In genomic region chr7:142418027-142418426, GRCm38 (mm10) we compare ENCODE assay signal across 19 mouse cellular contexts. TPM values are rescaled to one million over a fixed set of nuclear protein-coding genes. Genes with fewer than 3 reads are reported as not detected.
"Had no signal": no experiment of that assay in that cellular context is flagged by ENCODE, and none has a peak within 500 bp of the region (broad histone marks: within the 10 kb centered on the region; RNA-seq: fewer than 3 reads in every experiment).

No protein-coding gene starts in this region.

- H3K27me3 ChIP-seq: kidney, embryonic 15.5 days; limb, embryonic 13.5 days; lung, embryonic 15.5 days; midbrain, embryonic 13.5 days had no signal

- H3K36me3 ChIP-seq: kidney, embryonic 15.5 days; limb, embryonic 13.5 days; lung, embryonic 15.5 days; midbrain, embryonic 13.5 days had no signal

- DNase-seq: kidney, adult 2 months; kidney, postnatal 14 days; left cerebral cortex, postnatal 4 days; lung, postnatal 14 days; right cerebral cortex, postnatal 14 days; thymus, postnatal 36 days had no signal

- H3K4me3 ChIP-seq: kidney, embryonic 15.5 days; limb, embryonic 13.5 days; lung, embryonic 15.5 days; midbrain, embryonic 13.5 days had no signal

- H3K9ac ChIP-seq: kidney, embryonic 15.5 days; limb, embryonic 13.5 days; liver, embryonic 14.5 days; lung, embryonic 15.5 days; midbrain, embryonic 13.5 days had no signal

- ATAC-seq: midbrain, embryonic 13.5 days had no signal

- H3K4me2 ChIP-seq: kidney, embryonic 15.5 days; limb, embryonic 13.5 days; lung, embryonic 15.5 days; midbrain, embryonic 13.5 days had no signal

- H3K9me3 ChIP-seq: kidney, embryonic 15.5 days; limb, embryonic 13.5 days; lung, embryonic 15.5 days; midbrain, embryonic 13.5 days had no signal

- H3K4me1 ChIP-seq: kidney, embryonic 15.5 days; limb, embryonic 13.5 days; midbrain, embryonic 13.5 days had no signal

- H3K27ac ChIP-seq: kidney, embryonic 15.5 days; limb, embryonic 13.5 days; liver, embryonic 14.5 days; lung, embryonic 15.5 days; midbrain, embryonic 13.5 days had no signal

RNA-seq across cellular contexts. Expression of gene Syt8, which starts 16.6 kb away (rescaled TPM):
- total RNA-seq: layer of hippocampus, postnatal 14 days; left cerebral cortex, adult 18-20 months; left cerebral cortex, postnatal 10 days; left cerebral cortex, postnatal 4 days; megakaryocyte progenitor cell, adult 5-6 weeks; midbrain, postnatal 0 days had no signal
- polyA plus RNA-seq: midbrain, embryonic 13.5 days; midbrain, postnatal 0 days; neural tube, embryonic 14.5 days had no signal

RNA-seq across cellular contexts. Expression of gene Tnni2, which starts 23.6 kb away (rescaled TPM):
- total RNA-seq: left cerebral cortex, postnatal 4 days; midbrain, postnatal 0 days had no signal

RNA-seq across cellular contexts. Expression of gene Gm49369, which starts 35.6 kb away (rescaled TPM):
- total RNA-seq: midbrain, postnatal 0 days had no signal
- polyA plus RNA-seq: large intestine, adult 2 months; limb, embryonic 13.5 days; midbrain, embryonic 13.5 days; midbrain, postnatal 0 days; stomach, embryonic 16.5 days had no signal
